Mouse (Mus musculus) embryonic stem cell, embryonic (primary cell): ENCODE data around the gene Mrm1.

Source experiments
- CTCF ChIA-PET, 4 experiments: fragments of 300-600 bp in 2 of 4; fragments of 350-600 bp in 2 of 4; sonication (Branson Sonifier 250); formaldehyde crosslinking; loops; one replicate each; lab custom pipeline; 2022; ENCODE audit warnings: inconsistent platforms in 2 of 4; lab: Charles Lee
- POLR2A ChIA-PET, 4 experiments: fragments of 300-600 bp in 2 of 4; fragments of 350-600 bp in 2 of 4; sonication (Branson Sonifier 250); formaldehyde crosslinking; loops; one replicate each; lab custom pipeline; 2022; ENCODE audit warnings: antibody characterized with exemption in 4 of 4, inconsistent platforms in 1 of 4; lab: Charles Lee

The Mrm1 gene

GRCm38 (mm10) chr11:84774870-84775514 is 44.3 kb downstream of the Mrm1 start:
- ChIA-PET POLR2A (no interaction called here), CTCF (interaction anchor here in 3 of 4 experiments (0.6 to 1.1 kb wide), 3 partner anchors 23 to 87 kb away, joined by 3 to 6 read pairs (median 3); no protein-coding TSS in a partner anchor)

- ChIA-PET CTCF (interaction anchor here in 1 of 4 experiments (0.6 kb wide), 1 partner anchor 67 kb away, joined by 3 read pairs; no protein-coding TSS in a partner anchor), POLR2A (no interaction called here)
These were observed 51.4 kb downstream of the Mrm1 start for GRCm38 (mm10) chr11:84767898-84768297.

GRCm38 (mm10) chr11:84765125-84765524 is 54.2 kb downstream of the Mrm1 start:
- CTCF ChIA-PET = interaction anchor here in 1 of 4 experiments (0.6 to 1.3 kb wide), 2 partner anchors 9 to 559 kb away, joined by 4 to 7 read pairs; no protein-coding TSS in a partner anchor
- POLR2A ChIA-PET = interaction anchor here in 2 of 4 experiments (0.9 to 1.7 kb wide), 4 partner anchors 12 to 252 kb away, joined by 3 to 5 read pairs (median 4); partner anchors contain the start of gene Aatf (in 1 of the 2)

GRCm38 (mm10) chr11:84764527-84764961 is 54.8 kb downstream of the Mrm1 start:
- ChIA-PET CTCF (interaction anchor here in 2 of 4 experiments (0.6 to 1.5 kb wide), 4 partner anchors 8 to 722 kb away, joined by 3 to 7 read pairs (median 5); no protein-coding TSS in a partner anchor), POLR2A (interaction anchor here in 2 of 4 experiments (0.6 to 1.4 kb wide), 2 partner anchors 34 to 1290 kb away, joined by 3 read pairs; no protein-coding TSS in a partner anchor)

- CTCF ChIA-PET = interaction anchor here in 2 of 4 experiments (0.6 to 1.5 kb wide), 4 partner anchors 8 to 722 kb away, joined by 3 to 7 read pairs (median 5); no protein-coding TSS in a partner anchor
- POLR2A ChIA-PET = interaction anchor here in 2 of 4 experiments (0.5 to 1.4 kb wide), 4 partner anchors 16 to 1290 kb away, joined by 3 read pairs; no protein-coding TSS in a partner anchor
These were observed 55.2 kb downstream of the Mrm1 start for GRCm38 (mm10) chr11:84764116-84764515.
